Mouse (Mus musculus): ENCODE data around the gene Spint2. TPM values are rescaled to one million over a fixed set of nuclear protein-coding genes. Genes with fewer than 3 reads are reported as not detected.
A peak's percentile ranks its signal among the peaks of the same experiment; 100 is the strongest.

Spint2 gene
- polyA plus RNA-seq, 1 experiment from 2014 or later = 98.5 TPM

GRCm38 (mm10) chr7:29287481-29287880 is 5.8 kb upstream of the Spint2 start:
- Histone ChIP-seq H3K36me3 (ENCODE audit: control insufficient read depth, insufficient read depth, low read length) (no peaks in the 10 kb centered on the region), H3K9ac (ENCODE audit: low read length) (no peak overlapping the region), H3K4me1 (ENCODE audit: control insufficient read depth in 2 of 2, insufficient read depth in 2 of 2, low read length in 2 of 2) (peaks cover 7 to 20% of the 10 kb centered on the region in 2 experiments; a peak in 3 of 4 replicates), H3K9me3 (ENCODE audit: control insufficient read depth, low read length) (no peaks in the 10 kb centered on the region), H3K4me2 (ENCODE audit: low read length) (no peak overlapping the region), H3K4me3 (ENCODE audit: control insufficient read depth in 1 of 2, insufficient read depth in 1 of 2, low read depth in 1 of 2, low read length in 2 of 2) (no peak overlapping the region), H3K27me3 (ENCODE audit: control insufficient read depth, insufficient read depth, low read length) (peaks cover 21% of the 10 kb centered on the region; the same call in 1 of the 2 replicates), H3K27ac (replicated peaks in 1 of 2; ENCODE audit: control insufficient read depth in 1 of 2, insufficient read depth in 1 of 2, low read depth in 2 of 2, low read length in 2 of 2) (no peak overlapping the region)
- ATAC-seq (ENCODE audit: insufficient number of reproducible peaks, insufficient read depth, low FRiP score, low read depth) = no peak
- WGBS = 80% methylated on average over 7 of the region's 7 CpGs

- 82% methylated on average over 6 of the region's 6 CpGs for WGBS
- no peak for ATAC-seq (ENCODE audit: insufficient number of reproducible peaks, insufficient read depth, low FRiP score, low read depth)
- Histone ChIP-seq H3K4me3 (ENCODE audit: control insufficient read depth in 1 of 2, insufficient read depth in 1 of 2, low read depth in 1 of 2, low read length in 2 of 2) (no peak overlapping the region), H3K4me1 (ENCODE audit: control insufficient read depth in 2 of 2, insufficient read depth in 2 of 2, low read length in 2 of 2) (peaks cover 10 to 20% of the 10 kb centered on the region in 2 experiments), H3K9me3 (ENCODE audit: control insufficient read depth, low read length) (no peaks in the 10 kb centered on the region), H3K4me2 (ENCODE audit: low read length) (no peak overlapping the region), H3K9ac (ENCODE audit: low read length) (no peak overlapping the region), H3K27ac (replicated peaks in 1 of 2; ENCODE audit: control insufficient read depth in 1 of 2, insufficient read depth in 1 of 2, low read depth in 2 of 2, low read length in 2 of 2) (no peak overlapping the region), H3K27me3 (ENCODE audit: control insufficient read depth, insufficient read depth, low read length) (peaks cover 26% of the 10 kb centered on the region; the same call in 1 of the 2 replicates), H3K36me3 (ENCODE audit: control insufficient read depth, insufficient read depth, low read length) (no peaks in the 10 kb centered on the region)
These were observed 2.8 kb upstream of the Spint2 start for GRCm38 (mm10) chr7:29284523-29284922.

GRCm38 (mm10) chr7:29283876-29284275 is 2.2 kb upstream of the Spint2 start:
- Histone ChIP-seq H3K9ac (ENCODE audit: low read length) (no peak overlapping the region), H3K36me3 (ENCODE audit: control insufficient read depth, insufficient read depth, low read length) (no peaks in the 10 kb centered on the region), H3K27ac (replicated peaks in 1 of 2; ENCODE audit: control insufficient read depth in 1 of 2, insufficient read depth in 1 of 2, low read depth in 2 of 2, low read length in 2 of 2) (no peak overlapping the region), H3K4me1 (ENCODE audit: control insufficient read depth in 2 of 2, insufficient read depth in 2 of 2, low read length in 2 of 2) (peaks cover 10 to 21% of the 10 kb centered on the region in 2 experiments), H3K27me3 (ENCODE audit: control insufficient read depth, insufficient read depth, low read length) (peaks cover 25% of the 10 kb centered on the region; the same call in 1 of the 2 replicates), H3K9me3 (ENCODE audit: control insufficient read depth, low read length) (no peaks in the 10 kb centered on the region), H3K4me2 (ENCODE audit: low read length) (no peak overlapping the region), H3K4me3 (ENCODE audit: control insufficient read depth in 1 of 2, insufficient read depth in 1 of 2, low read depth in 1 of 2, low read length in 2 of 2) (no peak overlapping the region)
- WGBS = 74% methylated on average over 4 of the region's 4 CpGs
- ATAC-seq (ENCODE audit: insufficient number of reproducible peaks, insufficient read depth, low FRiP score, low read depth) = no peak

GRCm38 (mm10) chr7:29282074-29282554 is 402 bp upstream of the Spint2 start:
- H3K27me3 ChIP-seq (ENCODE audit: control insufficient read depth, insufficient read depth, low read length) = peaks cover 19% of the 10 kb centered on the region; the same call in 1 of the 2 replicates
- ATAC-seq (ENCODE audit: insufficient number of reproducible peaks, insufficient read depth, low FRiP score, low read depth) = no peak
- H3K4me1 ChIP-seq (ENCODE audit: control insufficient read depth in 2 of 2, insufficient read depth in 2 of 2, low read length in 2 of 2) = peaks cover 10 to 19% of the 10 kb centered on the region in 2 experiments
- WGBS = 10% methylated on average over 21 of the region's 21 CpGs
- H3K4me2 ChIP-seq (ENCODE audit: low read length) = peak overlapping the region; percentile 99
- no peak overlapping the region for H3K27ac ChIP-seq (replicated peaks in 1 of 2; ENCODE audit: control insufficient read depth in 1 of 2, insufficient read depth in 1 of 2, low read depth in 2 of 2, low read length in 2 of 2)
- no peaks in the 10 kb centered on the region for H3K36me3 ChIP-seq (ENCODE audit: control insufficient read depth, insufficient read depth, low read length)
- H3K9ac ChIP-seq (ENCODE audit: low read length) = peak overlapping the region; percentile 83
- H3K4me3 ChIP-seq (ENCODE audit: control insufficient read depth in 1 of 2, insufficient read depth in 1 of 2, low read depth in 1 of 2, low read length in 2 of 2) = peak overlapping the region; percentile 60 to 73
- H3K9me3 ChIP-seq (ENCODE audit: control insufficient read depth, low read length) = no peaks in the 10 kb centered on the region

GRCm38 (mm10) chr7:29280801-29281200 is 911 bp downstream of the Spint2 start:
- Histone ChIP-seq H3K36me3 (ENCODE audit: control insufficient read depth, insufficient read depth, low read length) (no peaks in the 10 kb centered on the region), H3K9me3 (ENCODE audit: control insufficient read depth, low read length) (no peaks in the 10 kb centered on the region), H3K27ac (replicated peaks in 1 of 2; ENCODE audit: control insufficient read depth in 1 of 2, insufficient read depth in 1 of 2, low read depth in 2 of 2, low read length in 2 of 2) (peak overlapping the region in 1 of 2 experiments; percentile 58; a peak in 1 of 4 replicates), H3K4me2 (ENCODE audit: low read length) (peak overlapping the region; percentile 99), H3K27me3 (ENCODE audit: control insufficient read depth, insufficient read depth, low read length) (peaks cover 12% of the 10 kb centered on the region; the same call in 1 of the 2 replicates), H3K9ac (ENCODE audit: low read length) (peak overlapping the region; percentile 83), H3K4me1 (ENCODE audit: control insufficient read depth in 2 of 2, insufficient read depth in 2 of 2, low read length in 2 of 2) (peaks cover 11 to 22% of the 10 kb centered on the region in 2 experiments), H3K4me3 (ENCODE audit: control insufficient read depth in 1 of 2, insufficient read depth in 1 of 2, low read depth in 1 of 2, low read length in 2 of 2) (peak overlapping the region; percentile 60 to 73)
- WGBS = 15% methylated on average over 13 of the region's 13 CpGs
- ATAC-seq (ENCODE audit: insufficient number of reproducible peaks, insufficient read depth, low FRiP score, low read depth) = no peak

GRCm38 (mm10) chr7:29279924-29280323 is 1.8 kb downstream of the Spint2 start:
- peaks cover 11 to 22% of the 10 kb centered on the region in 2 experiments for H3K4me1 ChIP-seq (ENCODE audit: control insufficient read depth in 2 of 2, insufficient read depth in 2 of 2, low read length in 2 of 2)
- peaks cover 12% of the 10 kb centered on the region; the same call in 1 of the 2 replicates for H3K27me3 ChIP-seq (ENCODE audit: control insufficient read depth, insufficient read depth, low read length)
- ATAC-seq (ENCODE audit: insufficient number of reproducible peaks, insufficient read depth, low FRiP score, low read depth) = peak; percentile 26; the same call in 1 of the 2 replicates
- no peaks in the 10 kb centered on the region for H3K9me3 ChIP-seq (ENCODE audit: control insufficient read depth, low read length)
- 0 out of 4 replicates have a peak overlapping the region, but pooled peaks of 1 of the 2 experiments have one; percentile 73 for H3K4me3 ChIP-seq (ENCODE audit: control insufficient read depth in 1 of 2, insufficient read depth in 1 of 2, low read depth in 1 of 2, low read length in 2 of 2)
- peak overlapping the region; percentile 99 for H3K4me2 ChIP-seq (ENCODE audit: low read length)
- H3K36me3 ChIP-seq (ENCODE audit: control insufficient read depth, insufficient read depth, low read length) = no peaks in the 10 kb centered on the region
- 13% methylated on average over 8 of the region's 8 CpGs for WGBS
- no peak overlapping the region for H3K9ac ChIP-seq (ENCODE audit: low read length)
- peak overlapping the region; percentile 58 to 79 for H3K27ac ChIP-seq (replicated peaks in 1 of 2; ENCODE audit: control insufficient read depth in 1 of 2, insufficient read depth in 1 of 2, low read depth in 2 of 2, low read length in 2 of 2)

GRCm38 (mm10) chr7:29279261-29279660 is 2.5 kb downstream of the Spint2 start:
- Histone ChIP-seq H3K4me1 (ENCODE audit: control insufficient read depth in 2 of 2, insufficient read depth in 2 of 2, low read length in 2 of 2) (peaks cover 11 to 22% of the 10 kb centered on the region in 2 experiments), H3K27me3 (ENCODE audit: control insufficient read depth, insufficient read depth, low read length) (peaks cover 12% of the 10 kb centered on the region; the same call in 1 of the 2 replicates), H3K36me3 (ENCODE audit: control insufficient read depth, insufficient read depth, low read length) (no peaks in the 10 kb centered on the region), H3K4me3 (ENCODE audit: control insufficient read depth in 1 of 2, insufficient read depth in 1 of 2, low read depth in 1 of 2, low read length in 2 of 2) (no peak overlapping the region), H3K4me2 (ENCODE audit: low read length) (peak overlapping the region; percentile 99; the same call in 1 of the 2 replicates), H3K9ac (ENCODE audit: low read length) (no peak overlapping the region), H3K27ac (replicated peaks in 1 of 2; ENCODE audit: control insufficient read depth in 1 of 2, insufficient read depth in 1 of 2, low read depth in 2 of 2, low read length in 2 of 2) (peak overlapping the region; percentile 58 to 79; a peak in 2 of 4 replicates), H3K9me3 (ENCODE audit: control insufficient read depth, low read length) (no peaks in the 10 kb centered on the region)
- no peak for ATAC-seq (ENCODE audit: insufficient number of reproducible peaks, insufficient read depth, low FRiP score, low read depth)

Data from heart, embryonic 14.5 days (tissue).